Mouse (Mus musculus) spleen, postnatal 10 days (tissue): ENCODE results near the gene Akt1s1.

Source experiments
- DNase-seq, 2 experiments: peaks; one replicate each; pipeline ENCODE4 v3.0.0; 2021 to 2022; ENCODE audit warnings: low spot score in 2 of 2

The Akt1s1 gene

DNA sequence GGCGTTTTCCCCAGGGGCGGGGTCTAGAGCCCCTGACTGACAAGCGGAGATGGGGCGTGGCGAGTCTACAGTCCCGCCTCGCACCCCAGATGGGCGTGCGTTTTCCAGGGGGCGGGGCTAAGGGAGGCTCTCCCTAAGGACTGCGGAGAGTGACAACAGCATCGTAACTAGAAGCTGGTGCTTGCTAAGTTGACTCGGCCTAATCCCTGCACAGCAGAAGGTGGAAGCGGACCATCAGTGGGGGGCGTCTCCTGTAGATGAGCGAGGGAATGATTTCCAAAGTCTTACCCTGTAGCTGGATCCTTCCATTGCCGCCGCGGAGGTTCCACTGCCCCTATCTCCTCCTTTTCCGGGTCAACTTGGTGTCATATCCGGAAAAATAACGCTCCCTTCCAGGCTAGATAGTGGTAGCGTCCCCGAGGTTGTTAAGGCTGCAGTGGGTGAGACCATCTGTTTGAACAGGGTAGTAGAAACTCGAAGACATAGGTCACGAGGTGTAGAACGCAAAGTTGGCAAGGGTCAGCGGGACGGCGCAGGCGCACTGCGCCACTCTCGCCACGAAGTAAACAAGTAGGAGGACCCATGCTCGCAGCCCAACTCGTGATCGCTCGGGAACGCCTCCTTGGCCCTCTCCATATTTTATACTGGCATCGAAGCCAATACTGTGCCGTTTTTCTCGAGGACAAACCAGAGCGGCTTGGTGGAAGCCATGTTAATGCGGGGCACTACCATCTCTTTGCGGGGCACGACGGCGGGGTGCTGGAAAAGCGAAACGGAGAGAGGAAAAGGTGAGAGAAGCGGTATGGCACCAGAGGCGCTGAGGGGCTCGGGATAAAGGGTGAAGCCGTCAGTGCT is at the start of gene Akt1s1, which contains the start of gene Tbc1d17:
Akt1s1 (plus strand) TSS at position 431 of the 855 bp plus-strand sequence.
Tbc1d17 (minus strand) TSS at position 519 of the 855 bp plus-strand sequence.
- DNase-seq = peak; percentile 93 to 96

DNA sequence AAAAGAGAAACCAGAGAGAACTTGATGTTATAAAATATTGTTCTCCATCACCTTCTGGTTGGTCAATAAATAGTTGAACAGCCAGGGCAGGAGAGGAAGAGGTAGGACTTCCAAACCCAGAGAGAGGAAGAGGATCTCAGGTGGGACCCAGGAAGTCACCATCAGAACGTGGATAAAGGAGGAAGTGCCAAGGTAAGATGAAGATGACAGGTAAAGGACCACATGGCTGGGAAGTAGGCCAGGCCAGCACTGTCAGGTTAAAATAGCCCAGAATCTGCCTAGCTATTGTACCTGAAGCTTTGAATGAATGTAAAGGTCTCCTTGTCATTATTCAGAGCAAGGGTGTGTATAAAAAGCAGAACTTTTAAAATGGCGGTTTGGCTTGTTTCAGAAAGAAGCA is 39.9 kb upstream of the Akt1s1 start:
- DNase-seq = no peak

DNA sequence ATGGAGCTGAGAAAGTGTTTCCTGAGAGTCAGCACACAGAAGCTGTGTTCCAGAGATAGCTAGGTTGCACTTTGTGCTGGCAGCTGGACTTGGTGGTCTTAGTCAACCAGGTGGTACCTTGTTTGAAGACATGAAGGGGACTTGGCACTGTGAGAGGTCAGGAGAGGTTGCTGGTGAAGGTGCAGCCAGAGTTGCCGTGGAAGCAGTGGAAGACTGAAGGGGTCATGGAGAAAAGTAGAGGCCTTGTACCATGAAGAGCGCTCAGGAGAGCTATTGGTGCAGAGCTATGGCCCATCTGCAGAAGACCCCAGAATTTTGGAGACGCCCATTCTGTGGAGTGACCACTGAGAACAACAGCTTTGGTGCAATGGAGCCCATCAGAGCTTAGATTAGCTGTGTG is 39.3 kb upstream of the Akt1s1 start:
- peak in 1 of 2 experiments; percentile 3 for DNase-seq

DNA sequence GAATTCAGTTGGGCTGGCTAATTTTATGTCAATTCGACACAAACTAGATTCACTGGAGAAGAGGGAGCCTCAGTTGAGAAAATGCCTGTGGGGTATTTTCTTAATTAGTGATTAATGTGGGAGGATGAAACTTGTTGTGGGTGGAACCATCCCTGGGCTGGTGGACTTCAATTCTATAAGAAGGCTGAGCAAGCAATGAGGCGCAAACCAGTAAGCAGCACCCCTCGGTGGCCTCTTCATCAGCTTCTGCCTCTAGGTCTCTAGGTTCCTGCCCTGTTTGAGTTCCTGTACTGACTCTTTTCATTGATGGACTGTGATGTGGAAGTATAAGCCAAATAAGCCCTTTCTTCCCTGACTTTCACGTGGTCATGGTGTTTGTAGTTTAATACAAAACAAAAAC is 38.4 kb upstream of the Akt1s1 start:
- no peak for DNase-seq

DNA sequence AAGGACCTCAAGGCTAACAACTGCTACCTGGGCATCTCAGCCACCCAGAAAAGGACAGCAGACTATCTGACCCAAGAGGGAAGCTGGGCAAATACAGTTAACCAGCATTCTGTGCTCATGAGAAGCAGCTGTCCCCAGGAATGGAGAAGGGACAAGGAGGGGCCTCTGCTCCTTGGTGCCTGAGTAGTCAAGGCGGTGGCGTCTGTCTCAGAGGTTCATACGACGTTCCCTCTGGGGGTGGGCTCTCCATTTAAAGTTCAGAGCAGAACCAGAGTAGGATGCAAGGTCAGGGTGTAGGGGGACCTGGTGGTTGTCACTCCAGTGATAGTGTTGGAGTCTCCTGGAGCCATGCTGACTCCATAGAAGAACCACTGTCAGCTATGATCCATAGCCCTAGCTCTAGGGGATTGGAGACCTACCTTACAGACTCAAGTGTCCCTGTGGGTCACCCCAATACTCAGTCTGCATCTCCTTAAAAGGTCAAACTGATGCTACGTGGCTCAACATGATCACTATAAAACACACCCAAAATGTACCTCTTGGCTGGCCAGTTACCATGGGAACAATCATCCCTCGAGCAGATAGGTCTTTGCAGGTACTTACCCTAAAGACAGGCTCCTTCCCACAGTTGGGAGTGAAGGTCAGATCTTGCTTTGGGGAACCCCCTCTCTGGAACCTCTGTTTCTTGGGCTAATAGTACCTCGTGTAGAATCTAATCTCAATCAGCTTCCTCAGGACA is 37.8 kb upstream of the Akt1s1 start:
- peak in 1 of 2 experiments; percentile 4 for DNase-seq

DNA sequence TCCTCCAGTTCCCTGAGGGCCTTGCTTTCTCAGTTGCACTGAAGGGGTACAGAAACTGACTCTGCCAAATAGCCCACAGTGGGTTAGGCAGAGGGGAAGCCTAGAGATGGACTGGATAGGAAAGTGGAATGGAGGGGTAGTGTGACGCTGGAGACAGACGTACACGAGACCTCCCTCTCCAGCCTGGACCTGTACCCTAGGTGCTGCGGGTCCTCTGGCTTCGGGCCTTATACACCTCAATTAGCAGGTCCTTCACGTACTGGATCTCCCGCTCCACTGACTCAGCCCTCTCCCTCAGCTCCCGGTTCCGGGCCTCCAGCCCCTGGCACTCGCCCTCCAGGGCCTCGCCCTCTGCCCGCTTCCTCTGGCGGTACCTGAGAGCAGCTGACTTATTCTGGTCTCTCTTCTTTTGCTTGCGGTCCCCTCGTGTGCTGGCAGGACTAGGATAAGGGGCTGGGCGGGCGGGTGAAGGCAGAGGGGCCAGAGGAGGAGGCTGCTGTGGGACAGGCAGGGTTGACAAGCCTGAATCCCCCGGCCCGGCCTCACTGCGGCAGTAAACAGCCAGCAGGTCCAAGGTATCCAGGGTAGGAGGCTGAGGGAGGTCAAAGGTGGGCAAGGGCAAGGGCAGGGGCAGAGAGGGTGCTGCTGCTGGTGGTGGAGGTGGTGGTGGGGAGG is 36.0 kb upstream of the Akt1s1 start:
- DNase-seq = peak in 1 of 2 experiments; percentile 13

DNA sequence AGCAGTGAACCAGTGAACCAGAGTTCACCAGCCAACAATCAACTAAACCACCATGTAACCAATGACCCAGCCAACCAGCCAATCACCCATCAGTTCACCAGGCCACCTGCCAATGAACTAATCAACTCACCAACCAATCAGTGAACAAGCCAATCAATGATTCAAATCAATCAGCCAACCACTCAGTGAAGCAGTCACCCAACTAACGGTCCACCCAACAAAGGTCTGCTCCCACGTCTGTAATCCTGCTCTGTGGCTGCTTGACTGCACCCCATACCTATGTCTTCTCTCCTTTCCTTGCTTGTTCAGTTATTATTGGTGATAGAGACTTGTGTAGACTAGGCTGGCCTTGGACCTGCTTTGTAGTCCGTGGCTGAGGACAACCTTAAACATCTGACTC is 34.8 kb upstream of the Akt1s1 start:
- DNase-seq = peak in 1 of 2 experiments; percentile 4

DNA sequence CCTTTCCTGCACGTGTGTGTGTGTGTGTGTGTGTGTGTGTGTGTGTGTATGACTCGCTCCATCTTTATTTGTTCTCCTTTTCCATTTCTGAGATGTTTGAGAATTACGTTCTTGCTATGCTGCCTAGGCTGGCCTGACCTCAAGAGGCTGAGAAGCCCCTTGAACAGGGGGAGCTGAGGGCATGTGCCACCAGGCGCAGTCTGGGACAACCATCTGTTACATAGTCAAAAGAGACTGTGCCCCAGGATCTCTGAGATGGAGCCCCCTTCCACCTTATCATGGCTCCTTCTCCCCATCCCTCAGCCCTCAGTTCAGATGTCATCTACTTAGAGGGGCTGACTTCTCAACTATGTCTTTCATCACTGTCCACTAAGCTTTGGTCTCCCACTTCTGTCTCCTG is 34.4 kb upstream of the Akt1s1 start:
- DNase-seq = peak in 1 of 2 experiments; percentile 8

DNA sequence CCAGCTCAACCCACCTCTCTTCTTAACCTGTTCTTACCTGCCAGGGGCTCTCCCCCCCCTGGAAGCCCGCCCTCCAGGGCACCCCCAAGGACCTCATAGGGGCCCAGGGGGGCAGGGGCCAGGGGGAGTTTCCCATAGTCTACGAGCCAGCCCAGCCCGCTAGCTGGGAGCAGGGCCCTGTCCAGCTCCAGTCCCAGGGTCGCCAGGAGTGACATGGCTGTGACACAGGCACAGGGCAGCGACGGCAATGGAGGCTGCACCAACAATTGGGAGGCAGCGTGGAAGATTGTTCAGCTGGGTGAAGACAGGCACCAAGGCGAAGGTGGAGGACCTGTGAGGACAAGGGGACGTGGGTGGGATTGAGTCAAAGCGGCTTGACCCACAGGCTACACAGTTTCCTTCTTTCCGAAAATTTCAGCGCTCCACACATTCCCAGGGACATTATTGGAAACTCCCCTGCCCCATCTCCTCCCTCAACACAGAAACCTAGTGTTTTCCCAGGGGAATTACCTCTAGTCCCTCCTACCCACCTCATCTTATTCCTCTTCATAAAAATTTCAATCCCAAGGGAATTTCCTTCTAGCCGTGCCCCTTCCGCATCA is 33.7 kb upstream of the Akt1s1 start:
- DNase-seq = peak in 1 of 2 experiments; percentile 25

DNA sequence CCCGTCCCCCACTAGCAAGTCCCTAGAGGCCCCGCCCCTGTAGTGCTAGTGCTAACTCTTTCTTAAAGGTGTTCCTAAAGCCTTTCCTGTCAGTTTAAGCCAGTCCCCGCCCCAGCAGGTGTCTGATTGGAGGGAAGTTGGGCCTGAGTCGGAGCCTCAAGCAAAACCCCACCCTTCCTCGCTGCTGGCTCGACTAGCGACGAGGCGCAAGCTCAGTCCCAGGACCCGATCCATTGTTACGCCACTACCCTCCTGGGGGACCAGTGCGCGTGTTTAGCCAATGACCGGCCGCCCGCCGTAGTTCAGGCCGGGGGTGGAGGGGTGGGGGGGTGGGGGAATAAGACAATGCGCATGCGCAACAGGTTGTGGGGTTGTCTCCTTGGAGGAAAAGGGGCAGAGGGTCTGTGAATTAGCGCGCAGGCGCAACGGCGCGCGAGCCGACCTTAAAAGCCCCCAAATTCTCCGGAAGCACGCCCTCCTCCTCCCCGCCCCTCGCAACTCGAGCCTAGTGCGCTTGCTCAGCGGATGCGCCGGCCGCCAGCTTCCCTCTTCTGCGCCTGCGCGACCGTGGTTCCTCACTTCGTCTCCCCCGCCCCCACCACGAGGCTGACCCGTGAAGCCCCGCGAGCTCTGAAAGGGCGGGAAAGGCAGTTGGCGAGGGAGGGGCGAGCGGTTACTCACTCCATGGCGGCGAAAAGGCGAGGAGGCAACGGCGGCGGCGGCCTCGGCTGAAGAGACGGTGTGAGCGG is 32.9 kb upstream of the Akt1s1 start, which contains the start of the genes Nup62 and Il4i1:
Nup62 (plus strand) TSS at position 368 of the 749 bp plus-strand sequence.
Il4i1 (plus strand) TSS at position 667 of the 749 bp plus-strand sequence.
- peak; percentile 96 to 99 for DNase-seq

DNA sequence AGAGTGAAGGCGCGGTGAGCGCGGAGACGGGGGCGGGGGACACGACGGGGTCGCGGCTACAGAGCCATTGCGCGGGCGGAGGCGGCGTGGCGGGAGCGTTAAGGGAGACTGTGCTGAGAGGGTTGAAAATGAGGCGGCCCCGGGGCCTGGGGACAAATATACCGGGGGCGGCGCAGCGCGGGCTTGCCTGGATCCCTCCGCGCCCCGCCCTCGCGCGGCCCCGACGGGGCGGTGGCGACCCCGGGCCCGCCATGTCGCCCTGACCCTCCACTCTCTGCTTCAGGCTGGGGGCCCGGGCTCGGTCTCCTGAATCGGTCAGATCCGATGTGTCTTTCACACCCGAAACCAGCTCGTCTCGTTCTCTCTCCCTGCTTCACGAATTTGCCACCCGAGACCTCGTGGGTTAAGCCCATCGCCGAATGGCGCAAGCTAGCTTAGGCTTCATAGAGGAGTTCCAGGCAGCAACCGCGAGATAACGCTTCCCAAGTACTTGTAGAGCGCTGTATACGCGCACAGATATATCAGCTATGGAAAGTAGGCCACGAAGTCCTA is 32.2 kb upstream of the Akt1s1 start, which contains the start of gene Atf5:
Atf5 (minus strand) TSS at position 189 of the 552 bp plus-strand sequence.
- DNase-seq = peak; percentile 70 to 79

DNA sequence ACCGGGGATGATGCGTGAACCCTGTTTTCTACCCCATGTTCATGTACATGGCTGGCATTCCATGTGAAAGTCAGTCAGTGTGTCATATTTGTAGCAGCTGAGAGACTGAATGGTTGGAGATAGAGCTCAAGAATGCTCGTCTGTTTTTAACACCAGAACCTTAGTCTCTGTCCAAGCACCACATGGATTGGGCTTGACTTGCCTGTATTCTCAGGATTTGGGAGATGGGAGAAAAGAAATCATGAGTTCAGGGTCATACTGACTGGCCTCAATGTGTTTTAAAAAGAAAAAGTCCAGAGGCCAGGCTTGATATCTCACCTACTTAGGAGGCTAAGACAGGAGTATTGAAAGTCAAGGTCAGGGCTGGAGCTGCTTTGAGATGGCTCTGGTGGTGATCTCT is 31.4 kb upstream of the Akt1s1 start:
- DNase-seq = peak in 1 of 2 experiments; percentile 11

DNA sequence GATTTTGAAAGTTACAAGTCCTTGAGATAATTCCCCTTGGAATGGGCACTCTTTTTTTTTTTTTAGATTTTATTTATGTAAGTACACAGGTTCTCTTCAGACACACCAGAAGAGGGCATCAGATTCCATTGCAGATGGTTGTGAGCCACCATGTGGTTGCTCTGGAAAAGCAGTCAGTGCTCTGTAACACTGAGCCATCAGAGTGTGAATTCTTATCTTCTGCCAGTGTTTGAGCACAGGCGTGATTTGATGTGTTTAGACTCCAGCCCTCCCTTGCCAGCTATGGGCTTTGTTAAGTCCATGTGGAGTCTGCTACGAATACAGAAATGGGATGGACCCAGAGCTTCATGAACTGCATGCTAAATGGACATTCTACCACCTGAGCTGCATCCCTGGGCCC is 30.6 kb upstream of the Akt1s1 start:
- peak in 1 of 2 experiments; percentile 4 for DNase-seq

DNA sequence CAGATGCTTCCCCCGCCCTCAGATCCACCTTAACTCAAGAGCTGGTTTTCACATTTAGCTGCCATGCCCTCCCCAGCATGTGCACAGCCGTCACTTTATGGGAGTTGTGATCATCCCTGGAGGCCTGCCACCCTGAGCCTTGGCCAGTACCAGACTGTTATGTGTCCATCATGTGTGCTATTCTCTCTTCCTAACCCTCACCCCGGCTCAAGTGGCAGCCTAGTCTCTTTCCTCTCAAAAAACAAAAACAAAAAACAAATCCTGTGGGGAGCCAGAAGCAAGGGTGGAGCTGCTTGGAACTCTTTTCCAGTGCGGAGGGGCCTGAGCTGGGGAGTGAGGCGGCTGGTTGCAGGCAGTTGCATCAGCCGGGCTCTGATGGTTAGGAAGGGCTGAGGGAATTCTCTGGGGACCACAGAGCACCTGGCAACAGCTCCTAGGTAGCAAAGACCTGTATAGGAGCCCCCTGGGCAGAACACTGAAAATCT is 30.0 kb upstream of the Akt1s1 start:
- peak; percentile 30 to 50 for DNase-seq

DNA sequence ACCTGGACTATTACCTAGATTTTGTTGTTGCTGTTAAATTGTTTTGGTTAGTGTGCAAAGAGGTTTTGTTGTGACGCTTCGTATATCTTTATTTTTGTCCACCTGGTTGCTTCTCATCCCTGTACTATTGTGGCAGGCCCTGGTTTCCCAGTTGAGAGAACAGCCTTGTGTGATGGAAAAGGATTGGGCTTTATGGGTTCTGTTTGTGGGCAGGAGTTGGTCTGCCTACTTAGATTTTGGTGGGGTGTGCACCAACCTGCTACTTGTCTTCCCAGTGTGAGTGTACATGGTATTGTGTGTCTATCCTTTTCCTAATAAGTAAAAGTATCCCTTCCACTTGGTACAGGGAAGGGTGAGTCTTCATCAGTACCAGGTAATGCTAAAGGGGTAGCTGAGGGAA is 29.4 kb upstream of the Akt1s1 start:
- peak; percentile 3 to 6 for DNase-seq

DNA sequence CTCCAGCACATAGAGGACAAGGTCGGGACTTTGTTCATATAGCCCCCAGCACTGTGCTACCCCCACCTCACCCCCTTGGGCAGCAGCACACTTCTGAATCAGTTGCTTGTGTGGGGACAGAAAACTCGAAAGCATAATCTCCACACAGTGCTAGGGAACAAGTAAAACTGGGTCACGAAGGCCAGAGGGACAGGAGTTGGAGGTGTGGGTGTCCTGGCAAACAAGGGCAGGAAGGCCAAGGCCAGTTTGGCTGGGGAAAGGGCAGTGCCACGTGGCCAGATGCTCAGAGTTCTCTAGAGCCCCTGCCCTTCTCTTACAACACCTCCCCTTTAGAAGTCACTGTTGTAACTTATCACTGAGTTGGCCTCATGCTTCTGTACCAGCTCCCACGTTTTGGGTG is 28.9 kb upstream of the Akt1s1 start:
- DNase-seq = peak; percentile 5 to 8

DNA sequence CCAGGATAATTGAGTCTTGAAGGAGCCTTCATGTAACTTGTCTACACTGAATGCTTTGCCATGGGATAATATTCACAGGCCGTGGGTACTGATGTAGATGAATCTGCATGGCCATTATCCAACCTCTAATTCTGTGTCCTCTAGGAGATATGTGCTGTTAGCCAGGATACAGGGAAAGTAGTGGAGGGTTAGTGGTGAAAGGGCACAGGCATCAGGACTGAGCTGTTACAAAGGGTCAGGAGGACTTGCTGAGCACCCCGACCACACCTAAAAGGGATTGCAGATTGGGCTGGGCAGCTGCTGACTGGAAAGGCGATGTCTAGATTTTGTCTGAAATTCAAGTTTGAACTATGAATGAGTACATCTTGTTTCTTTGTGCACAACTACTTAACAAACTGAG is 28.3 kb upstream of the Akt1s1 start:
- DNase-seq = peak in 1 of 2 experiments; percentile 6

DNA sequence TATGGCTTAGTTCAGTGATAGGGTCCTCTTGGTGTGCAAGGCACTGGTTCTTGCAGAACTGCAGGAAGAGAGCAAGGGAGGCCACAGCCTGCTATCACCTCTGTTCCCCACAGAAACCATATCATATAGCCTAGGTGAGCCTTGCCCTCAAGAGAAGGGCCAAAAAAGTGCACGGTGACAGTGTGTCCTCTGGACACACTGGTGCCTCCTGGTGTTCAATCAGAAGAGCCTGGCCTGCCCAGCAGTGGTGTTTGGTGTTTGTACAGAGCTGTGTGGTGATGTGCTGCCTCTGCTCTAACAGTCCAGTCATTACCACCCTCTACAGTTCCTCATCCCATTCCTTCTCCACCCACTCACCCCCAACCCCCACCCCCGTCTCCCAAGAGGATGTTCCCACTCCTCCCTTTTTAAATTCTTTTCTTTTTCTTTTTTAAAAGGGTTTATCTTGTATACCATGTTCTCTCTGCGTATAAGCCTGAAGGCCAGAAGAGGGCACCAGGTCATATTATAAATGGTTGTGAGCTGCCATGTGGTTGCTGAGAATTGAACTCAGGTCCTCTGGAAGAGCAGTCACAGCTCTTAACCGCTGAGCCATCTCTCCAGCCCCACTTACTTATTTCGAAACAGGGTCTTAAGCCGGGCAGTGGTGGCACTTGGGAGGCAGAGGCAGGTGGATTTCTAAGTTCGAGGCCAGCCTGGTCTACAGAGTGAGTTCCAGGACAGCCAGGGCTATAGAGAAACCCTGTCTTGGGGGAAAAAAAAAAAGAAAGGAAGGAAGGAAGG is 26.9 kb upstream of the Akt1s1 start:
- peak; percentile 4 to 34 for DNase-seq

DNA sequence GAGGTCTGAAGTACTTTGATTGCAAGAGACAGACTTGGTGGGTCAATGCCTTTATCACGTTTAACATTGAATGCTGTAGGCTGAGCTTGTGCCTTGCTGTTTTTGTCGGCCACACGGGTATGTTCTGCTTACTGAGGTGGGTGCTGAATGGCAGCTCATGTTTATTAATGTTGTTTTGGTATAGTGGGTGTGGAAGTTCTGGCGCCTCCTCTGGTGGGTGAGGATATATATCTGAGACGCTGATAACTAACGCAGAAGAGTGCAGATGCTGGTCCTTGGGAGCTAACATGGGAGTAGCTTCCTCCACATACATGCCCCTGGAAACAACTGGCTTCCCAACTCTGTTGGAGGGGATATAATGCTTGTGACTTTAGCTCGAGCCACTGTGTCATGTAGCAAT is 25.4 kb upstream of the Akt1s1 start:
- peak in 1 of 2 experiments; percentile 34 for DNase-seq
